Mouse (Mus musculus) adrenal gland, postnatal 10 days (tissue): ENCODE results near the gene Irgc1. TPM values are rescaled to one million over a fixed set of nuclear protein-coding genes. Genes with fewer than 3 reads are reported as not detected.

Source experiments
- DNase-seq: peaks from one replicate; pipeline ENCODE4 v3.0.0; 2021; ENCODE audit warnings: mixed read lengths
- total RNA-seq, 2 experiments: library from RNA; stranded (reverse); gene quantifications; 2 replicates each; pipeline ENCODE4 v1.2.3; 2021

Irgc1 gene
- total RNA-seq, 2 experiments from 2014 or later: 0.27 TPM; not detected in 1

DNA sequence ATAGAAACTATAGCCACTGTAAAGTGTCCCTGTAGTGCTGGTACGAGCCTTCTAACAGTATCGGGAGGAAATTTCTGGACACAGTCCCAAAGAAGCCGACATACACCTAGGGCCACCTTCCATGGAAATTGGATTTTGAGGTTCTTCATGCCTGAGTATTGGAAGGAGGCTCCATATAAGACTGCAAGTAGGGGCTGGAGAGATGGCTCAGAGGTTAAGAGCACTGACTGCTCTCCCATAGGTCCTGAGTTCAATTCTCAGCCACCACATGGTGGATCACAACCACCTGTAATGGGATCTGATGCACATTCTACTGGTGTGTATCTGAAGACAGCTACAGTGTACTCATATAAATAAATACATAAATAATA lies 52.0 kb downstream of the Irgc1 start:
- no peak for DNase-seq

DNA sequence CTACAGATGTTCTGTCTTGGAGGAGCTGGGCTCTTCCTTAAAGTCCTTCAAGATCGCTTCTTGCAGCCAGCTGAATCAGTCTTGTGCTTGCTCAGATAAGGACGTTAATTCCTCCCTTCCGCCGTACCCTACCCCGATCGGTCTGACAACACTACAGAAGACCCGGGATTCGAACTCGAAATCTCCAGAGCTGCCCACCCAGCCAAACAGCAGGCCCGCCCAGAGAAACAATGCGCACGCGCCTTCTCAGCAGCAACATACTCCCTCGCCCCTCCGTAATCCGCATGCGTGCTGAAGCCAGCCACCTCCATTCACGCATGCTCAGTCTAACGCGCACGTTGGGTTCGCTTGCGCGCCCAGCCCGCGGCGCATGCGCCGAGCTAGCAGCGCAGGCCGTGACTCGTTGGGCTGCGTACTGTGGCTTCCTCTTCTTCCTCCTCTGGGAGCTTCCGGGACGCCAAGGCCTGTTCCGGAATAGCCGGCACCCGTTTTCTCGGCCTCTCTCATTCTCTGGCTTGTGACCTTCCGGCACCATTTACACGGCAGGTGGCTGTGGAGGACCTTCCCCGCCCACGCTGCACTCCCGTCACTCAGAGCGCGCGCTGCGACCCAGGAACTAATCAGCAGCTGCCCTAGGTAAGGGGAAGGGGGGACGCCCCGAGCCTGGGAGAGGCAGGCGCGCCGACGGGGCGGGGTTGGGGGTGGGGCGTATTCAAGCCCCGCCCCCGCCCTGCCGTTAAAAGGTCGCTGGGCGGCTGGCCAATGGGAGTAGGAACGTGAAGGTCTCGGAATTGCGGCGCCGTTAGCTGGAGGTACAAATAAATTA lies 52.6 kb downstream of the Irgc1 start, which contains the start of gene Smg9:
Gene Smg9, plus strand, starts transcription at position 364 of the 826 bp plus-strand sequence.
- peak; percentile 97 for DNase-seq

DNA sequence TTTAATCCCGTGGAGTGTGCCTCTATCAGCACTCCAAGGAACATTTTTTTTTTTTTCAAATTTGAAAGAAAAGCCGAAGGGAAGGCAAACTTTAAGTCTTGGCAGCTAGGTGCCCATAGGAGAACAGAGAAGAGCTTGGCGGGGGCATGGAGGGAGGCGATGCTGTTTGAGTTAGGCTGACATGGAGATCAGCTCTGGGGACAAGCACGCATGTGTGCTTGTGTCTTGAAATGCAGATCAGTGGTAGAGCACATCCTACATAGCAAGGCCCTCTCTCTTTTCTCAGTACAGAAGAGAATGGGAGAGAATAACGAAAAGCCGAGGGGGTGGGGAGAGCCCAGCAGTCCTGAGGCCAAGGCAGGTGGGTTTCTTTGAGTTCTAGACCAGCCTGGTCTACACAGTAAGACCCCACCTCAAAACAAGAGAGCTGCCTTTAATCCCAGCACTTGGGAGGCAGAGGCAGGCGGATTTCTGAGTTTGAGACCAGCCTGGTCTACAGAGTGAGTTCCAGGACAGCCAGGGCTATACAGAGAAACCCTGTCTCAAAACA lies 53.7 kb downstream of the Irgc1 start:
- no peak for DNase-seq

DNA sequence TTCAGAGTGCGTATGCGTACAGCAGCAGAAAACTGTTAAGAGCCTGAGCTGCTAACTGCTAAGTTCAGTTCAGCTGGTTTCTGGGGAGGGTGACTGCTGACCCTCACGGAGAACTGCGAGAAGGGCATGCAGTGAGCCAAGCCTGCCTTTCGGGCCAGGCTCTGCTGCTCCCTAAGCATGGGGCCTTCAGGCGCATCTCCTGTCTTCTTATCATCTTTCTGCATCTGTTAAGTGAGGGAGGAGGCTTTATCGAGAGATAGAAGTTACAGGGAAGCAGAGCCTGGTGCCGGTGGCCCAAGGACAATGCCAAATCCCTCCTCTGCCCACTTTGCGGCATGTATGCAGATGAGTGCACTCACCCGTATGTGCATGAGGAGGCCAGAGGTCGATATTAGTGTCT lies 55.3 kb downstream of the Irgc1 start:
- DNase-seq: no peak

DNA sequence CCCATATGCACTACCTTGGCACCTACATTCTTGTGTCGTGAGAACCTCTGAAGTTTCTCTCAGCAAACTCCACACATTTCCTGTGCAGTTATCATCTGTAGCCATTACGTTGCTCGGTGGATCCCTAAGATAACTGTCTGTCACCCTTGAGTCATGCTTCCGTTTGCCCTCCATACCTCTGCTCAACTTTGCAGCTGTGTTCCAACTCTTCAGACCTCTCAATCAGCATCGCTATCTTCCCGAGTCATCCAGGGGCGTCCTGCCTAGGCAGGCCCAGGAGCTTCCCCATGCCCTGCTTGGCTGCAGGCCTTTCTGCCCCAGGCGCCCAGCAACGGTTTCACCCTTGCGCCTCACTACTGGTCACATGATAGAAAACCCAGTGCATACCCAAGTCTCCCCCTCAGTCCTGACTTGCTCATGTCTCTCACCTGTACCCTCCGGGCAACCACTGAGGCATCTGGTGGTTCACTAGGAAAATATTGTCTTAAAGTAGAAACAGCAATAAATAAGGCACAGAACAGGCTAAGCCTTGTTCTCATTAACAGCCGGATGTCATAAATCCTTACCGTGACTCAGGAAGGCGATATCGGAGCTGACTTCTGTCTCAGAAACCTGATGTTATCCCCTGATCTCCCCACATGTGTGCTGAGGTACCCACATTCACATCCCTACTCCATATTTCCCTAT lies 57.5 kb downstream of the Irgc1 start:
- DNase-seq: no peak

DNA sequence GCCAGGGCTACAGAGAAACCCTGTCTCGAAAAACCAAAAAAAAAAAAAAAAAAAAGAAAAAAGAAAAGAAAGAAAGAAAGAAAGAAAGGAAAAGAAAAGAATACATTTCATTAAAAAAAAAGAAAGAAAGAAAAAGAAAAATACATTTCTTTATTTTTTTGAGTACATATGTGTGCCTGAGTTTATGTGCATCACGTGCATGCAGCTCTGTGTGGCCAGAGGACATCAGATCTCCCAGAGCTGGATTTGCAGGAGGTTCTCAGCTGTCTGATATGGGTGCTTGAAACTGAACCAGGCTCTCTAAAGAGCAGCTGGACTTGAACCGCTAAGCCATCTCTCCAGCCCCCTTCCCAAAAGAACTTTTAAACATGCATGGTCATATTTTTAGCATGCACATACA lies 58.0 kb downstream of the Irgc1 start:
- DNase-seq: no peak

DNA sequence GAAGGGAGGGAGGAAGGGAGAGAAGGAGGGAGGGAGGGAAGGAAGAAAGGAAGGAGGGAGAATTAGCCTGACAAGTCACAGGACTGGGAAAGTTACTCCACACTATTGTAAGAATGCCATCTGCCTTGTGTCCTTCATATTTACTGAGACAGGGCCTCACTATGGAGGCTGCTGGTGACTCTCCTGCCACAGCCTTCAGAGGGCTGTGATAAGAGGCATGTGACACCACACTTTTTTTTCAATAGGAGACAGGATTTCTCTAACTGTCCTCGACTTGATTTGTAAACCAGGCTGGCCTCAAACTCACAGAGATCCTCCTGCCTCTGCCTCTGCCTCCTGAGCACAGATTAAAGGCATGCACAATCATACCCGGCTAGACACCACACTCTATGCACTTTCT lies 60.4 kb downstream of the Irgc1 start:
- no peak for DNase-seq

DNA sequence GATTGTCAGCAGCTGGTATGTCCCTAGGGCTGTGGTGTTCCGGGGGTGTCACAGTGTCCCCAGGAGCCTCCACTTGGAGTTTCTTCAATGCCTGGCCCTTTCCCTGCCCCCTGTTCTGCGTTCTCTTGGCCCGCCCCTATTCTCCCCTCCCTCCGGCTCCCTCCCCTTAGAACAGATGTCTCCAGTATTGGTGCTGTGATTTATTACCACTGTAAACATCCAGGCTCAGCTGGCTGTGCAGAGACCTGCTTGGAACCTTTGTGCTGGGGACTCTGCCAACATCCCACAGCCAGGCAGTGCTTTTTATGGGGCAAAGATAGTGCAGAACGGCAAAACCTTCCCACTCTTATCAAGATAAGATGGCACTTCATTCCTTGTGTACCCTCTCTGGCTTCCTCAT lies 61.0 kb downstream of the Irgc1 start:
- DNase-seq: no peak

DNA sequence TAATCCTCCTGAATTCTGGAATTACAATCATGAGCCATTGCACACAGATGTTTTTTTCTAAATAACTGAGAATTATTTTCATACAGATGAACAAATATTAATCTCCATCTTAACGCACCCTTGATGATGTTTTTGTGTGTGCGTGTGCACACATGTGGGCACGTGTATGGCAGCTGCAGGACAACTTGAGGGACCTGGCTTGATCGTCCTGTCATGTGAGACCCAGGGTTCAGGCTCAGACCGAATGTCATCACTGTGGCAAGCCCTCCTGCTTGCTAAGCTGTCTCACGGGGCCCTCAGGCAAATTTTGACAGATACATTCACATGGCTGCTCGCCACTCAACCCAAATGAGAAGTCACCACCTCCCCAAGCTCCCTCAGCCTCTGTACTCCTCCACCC lies 61.6 kb downstream of the Irgc1 start:
- no peak for DNase-seq

DNA sequence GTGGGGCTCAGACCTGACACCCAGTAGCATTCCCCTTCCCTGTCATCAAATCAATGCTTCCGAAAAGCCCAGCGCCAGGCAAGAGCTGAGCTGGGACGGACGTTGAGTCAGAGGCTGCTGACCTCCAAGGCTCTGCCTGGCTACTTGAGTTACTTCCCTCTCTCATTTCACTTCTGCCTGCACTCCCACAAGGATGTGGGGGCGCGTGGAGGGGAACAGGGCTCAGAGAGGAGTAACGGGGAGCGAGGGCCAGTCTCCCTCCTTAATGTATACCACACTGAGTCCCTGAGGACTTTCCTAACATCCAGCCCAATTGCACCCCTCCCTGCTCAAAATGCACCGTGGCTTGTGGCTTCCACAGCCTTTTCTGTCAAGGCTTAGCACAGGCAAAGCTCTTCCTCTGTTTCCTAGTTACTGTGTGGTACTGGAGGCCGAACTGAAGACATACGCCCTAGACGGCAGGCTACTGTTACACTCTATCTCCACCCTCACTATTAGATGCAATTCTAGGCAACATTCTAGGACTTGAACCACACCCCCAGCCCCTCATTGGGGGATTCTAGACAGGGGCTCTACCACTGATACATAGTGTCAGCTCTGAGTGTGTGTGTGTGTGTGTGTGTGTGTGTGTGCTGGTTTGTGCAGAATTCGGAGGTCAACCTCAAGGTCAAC lies 62.4 kb downstream of the Irgc1 start:
- peak; percentile 27 for DNase-seq

DNA sequence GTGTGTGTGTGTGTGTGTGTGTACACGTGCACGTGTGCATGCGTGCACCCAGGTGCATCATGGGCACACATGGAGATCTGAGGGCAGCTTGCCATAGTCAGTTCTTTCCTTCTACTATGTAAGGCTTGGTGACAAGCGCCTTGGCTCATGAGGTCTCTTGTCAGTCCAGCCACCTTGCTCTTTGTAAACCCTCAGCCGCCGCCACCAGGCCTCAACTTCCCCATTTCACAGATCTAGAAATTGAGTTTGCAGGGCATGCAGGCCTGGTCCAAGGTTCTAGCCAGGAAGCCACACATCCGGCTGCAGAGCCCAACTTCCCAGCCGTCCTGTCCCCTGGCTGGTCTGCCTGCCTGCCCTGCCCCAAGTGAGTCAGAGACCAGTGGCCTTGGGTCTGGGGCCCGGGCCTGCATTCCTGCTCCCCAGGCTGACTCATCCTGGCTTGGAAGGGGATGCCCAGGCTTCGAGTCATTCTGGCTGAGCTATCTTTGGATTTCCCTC lies 65.0 kb downstream of the Irgc1 start:
- peak; percentile 87 for DNase-seq

DNA sequence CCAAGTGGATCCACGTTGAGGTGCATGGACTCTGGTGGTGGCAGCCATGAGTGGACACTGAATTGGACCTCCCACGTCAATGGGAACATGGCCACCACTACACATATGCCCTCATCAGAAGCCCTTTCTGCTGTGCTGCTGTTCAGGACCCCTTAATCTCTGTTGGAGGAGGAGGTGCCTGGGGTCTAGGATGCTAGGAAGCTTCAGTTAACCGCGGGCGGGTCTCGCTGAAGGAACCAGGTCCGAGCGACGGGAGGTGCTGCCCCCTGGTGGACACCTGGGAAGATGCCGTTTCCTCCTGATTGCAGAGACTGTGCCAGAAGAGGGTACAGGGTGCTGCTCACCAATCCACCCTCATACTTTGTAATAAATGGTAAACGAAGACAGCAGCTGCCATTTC lies 67.3 kb downstream of the Irgc1 start:
- peak; percentile 87 for DNase-seq

DNA sequence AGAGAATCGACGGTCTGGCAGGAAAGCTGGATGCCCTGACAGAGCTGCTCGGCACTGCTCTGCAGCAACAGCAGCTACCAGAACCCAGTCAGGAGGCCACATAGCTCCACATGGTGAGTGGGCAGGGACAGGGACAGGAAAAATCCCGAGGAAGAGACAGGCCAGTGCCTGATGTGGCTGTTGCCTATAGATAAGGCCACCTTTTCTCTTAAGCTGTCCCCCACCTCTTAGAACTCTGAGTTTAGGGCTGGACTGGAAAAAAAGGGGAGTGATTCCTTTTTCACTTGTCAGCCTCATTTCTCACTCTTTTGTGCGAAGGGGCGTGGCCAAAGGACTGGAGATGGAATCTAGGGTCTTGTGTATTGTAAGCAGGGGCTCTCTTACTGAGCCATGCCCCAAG lies 68.0 kb downstream of the Irgc1 start:
- no peak for DNase-seq

DNA sequence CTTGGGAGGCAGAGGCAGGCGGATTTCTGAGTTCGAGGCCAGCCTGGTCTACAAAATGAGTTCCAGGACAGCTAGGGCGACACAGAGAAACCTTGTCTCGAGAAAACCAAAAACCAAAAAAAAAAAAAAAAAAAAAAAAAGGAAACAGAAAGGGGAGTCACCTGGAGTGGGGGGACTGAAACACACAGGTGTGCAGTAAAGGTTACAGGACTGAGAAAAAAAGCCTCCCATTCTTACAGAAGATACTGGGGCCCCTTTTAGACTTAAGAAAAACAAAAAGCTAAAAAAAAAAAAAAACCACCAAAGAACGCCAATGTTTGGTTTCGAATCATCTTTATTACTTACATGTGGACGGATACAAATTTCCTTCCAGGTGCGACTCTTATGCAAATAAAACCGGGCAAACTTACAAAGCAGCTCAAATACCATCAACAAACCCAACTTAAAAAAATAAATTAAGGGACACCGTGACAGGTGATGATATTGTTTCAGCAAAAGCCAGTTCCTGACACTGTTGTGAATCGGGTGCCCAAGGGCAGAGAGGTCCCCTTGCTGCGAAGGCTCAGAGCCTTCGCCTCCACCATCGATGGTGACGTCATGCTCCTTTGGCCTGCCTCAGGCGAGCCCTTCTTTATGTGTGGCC lies 69.2 kb downstream of the Irgc1 start:
- no peak for DNase-seq

Other genes starting within 250 kb of the Irgc1 start
- 10 to 100 TPM in 1 of 2 experiments, 1 to 10 TPM in 1; 9.1 to 11.1 TPM for gene Zfp111, start 240.9 kb downstream of the Irgc1 start, total RNA-seq
- gene Zfp109, start 214.7 kb downstream of the Irgc1 start, total RNA-seq: 1 to 10 TPM; 2.5 to 2.8 TPM
- 1 to 10 TPM; 2.0 to 3.5 TPM for gene Zfp108, start 197.5 kb downstream of the Irgc1 start, total RNA-seq
- 1 to 10 TPM; 4.1 to 4.8 TPM for gene Zfp93, start 181.9 kb downstream of the Irgc1 start, total RNA-seq
- gene Zfp61, start 151.1 kb downstream of the Irgc1 start, total RNA-seq: 10 to 100 TPM in 1 of 2 experiments, 1 to 10 TPM in 1; 5.8 to 12.1 TPM
- gene Zfp94, start 135.6 kb downstream of the Irgc1 start, total RNA-seq: 1 to 10 TPM; 2.7 to 6.4 TPM
- gene Tescl, start 118.4 kb downstream of the Irgc1 start, total RNA-seq: under 1 TPM; 0.36 to 0.42 TPM
- gene Lypd5, start 103.1 kb downstream of the Irgc1 start, total RNA-seq: not detected
- gene Kcnn4, start 82.0 kb downstream of the Irgc1 start, total RNA-seq: 1 to 10 TPM; 4.2 to 5.4 TPM
- 10 to 100 TPM; 19.5 to 24.1 TPM for gene Smg9, start 52.7 kb downstream of the Irgc1 start, total RNA-seq
- gene Plaur, start 10.2 kb upstream of the Irgc1 start, total RNA-seq: 1 to 10 TPM; 6.7 to 9.4 TPM
- gene Cadm4, start 29.7 kb upstream of the Irgc1 start, total RNA-seq: 1 to 10 TPM; 6.4 to 8.6 TPM
- gene Zfp428, start 54.7 kb upstream of the Irgc1 start, total RNA-seq: 1 to 10 TPM; 6.0 to 9.1 TPM
- gene AC161166.1, start 60.2 kb upstream of the Irgc1 start, total RNA-seq: not detected
- gene Irgq, start 78.4 kb upstream of the Irgc1 start, total RNA-seq: 10 to 100 TPM; 17.6 to 23.3 TPM
- not detected for gene Pinlyp, start 93.8 kb upstream of the Irgc1 start, total RNA-seq
- gene Xrcc1, start 94.0 kb upstream of the Irgc1 start, total RNA-seq: 10 to 100 TPM; 37.4 to 48.6 TPM
- gene Ethe1, start 135.2 kb upstream of the Irgc1 start, total RNA-seq: 10 to 100 TPM; 20.0 to 23.1 TPM
- under 1 TPM; 0.54 to 0.73 TPM for gene Zfp575, start 135.3 kb upstream of the Irgc1 start, total RNA-seq
- 1 to 10 TPM; 3.6 TPM for gene Phldb3, start 158.5 kb upstream of the Irgc1 start, total RNA-seq
- gene Lypd3, start 184.3 kb upstream of the Irgc1 start, total RNA-seq: under 1 TPM; 0.24 to 0.27 TPM
- not detected for gene Tex101, start 224.4 kb upstream of the Irgc1 start, total RNA-seq